Mouse (Mus musculus) bone marrow, adult 2 months (tissue): ENCODE results near the gene Rtn4ip1. TPM values are rescaled to one million over a fixed set of nuclear protein-coding genes. Genes with fewer than 3 reads are reported as not detected.

Experiments
- H3K27ac ChIP-seq: fragments of 200-500 bp; 2 replicates; pipeline ENCODE4 v1.5.1; 2012; ENCODE audit warnings: low read depth, mild to moderate bottlenecking, control low read depth, inconsistent platforms, low read length; ENCODE audit not compliant: control insufficient read depth, poor library complexity, insufficient read depth
- H3K4me1 ChIP-seq: fragments of 200-500 bp; 2 replicates; pipeline ENCODE4 v1.6.1; 2011; ENCODE audit warnings: low read length; ENCODE audit not compliant: control insufficient read depth, insufficient read depth
- H3K4me3 ChIP-seq: fragments of 200-500 bp; replicated peaks from 2 replicates; pipeline ENCODE3; 2011; ENCODE audit warnings: mild to moderate bottlenecking, low read depth, low read length, control low read depth; ENCODE audit not compliant: control insufficient read depth
- CTCF ChIP-seq: fragments of 200-500 bp; IDR thresholded peaks from 2 replicates; pipeline ENCODE4 v1.5.1; 2011; ENCODE audit warnings: low read length, control low read depth; ENCODE audit not compliant: control insufficient read depth, insufficient read depth
- POLR2A ChIP-seq: fragments of 200-500 bp; IDR thresholded peaks from 2 replicates; pipeline ENCODE4 v1.6.1; 2011; ENCODE audit warnings: low read depth, mild to moderate bottlenecking, control low read depth, low read length, borderline replicate concordance; ENCODE audit not compliant: control insufficient read depth
- WGBS: fragments of 180-500 bp; shearing (Covaris S2); methylation state at CpG from one replicate; pipeline ENCODE4 v1.1.7; 2018; 5-methylcytosine and 5-hydroxymethylcytosine counted together
- polyA plus RNA-seq: library from polyadenylated mRNA; stranded (reverse); fragments of >200 nt; gene quantifications from 2 replicates; pipeline ENCODE4 v1.2.4, GENCODE M21; 2011; ENCODE audit warnings: low replicate concordance; ENCODE audit not compliant: missing spikeins, insufficient read depth, insufficient read length

Rtn4ip1 gene
- polyA plus RNA-seq, 1 experiment, result 15.5 TPM

GRCm38 (mm10) chr10:44002004-44002940 is 100.7 kb downstream of the Rtn4ip1 start:
- H3K4me3 ChIP-seq, result peak overlapping the region; percentile 54

GRCm38 (mm10) chr10:44002995-44003524 is 101.5 kb downstream of the Rtn4ip1 start:
- Histone ChIP-seq H3K27ac (peak overlapping the region; percentile 87), H3K4me1 (no peaks in the 10 kb centered on the region; the same call in 1 of the 2 replicates), H3K4me3 (peak overlapping the region; percentile 80)
- TF ChIP-seq CTCF (no peak), POLR2A (no peak)
- 3% methylated on average over 11 of the region's 11 CpGs for whole genome bisulfite sequencing

More at GRCm38 (mm10) chr10:44002004-44002940, 100.7 kb downstream of the Rtn4ip1 start:
- 44% methylated on average over 14 of the region's 14 CpGs for WGBS
- no peak for TF ChIP-seq POLR2A
- peak; percentile 62 for TF ChIP-seq CTCF
- H3K27ac ChIP-seq, result no peak overlapping the region
- H3K4me1 ChIP-seq, result no peaks in the 10 kb centered on the region; the same call in 1 of the 2 replicates

- Histone ChIP-seq H3K27ac (peak overlapping the region; percentile 87), H3K4me3 (peak overlapping the region; percentile 80), H3K4me1 (no peaks in the 10 kb centered on the region; the same call in 1 of the 2 replicates)
- TF ChIP-seq CTCF (peak; percentile 46; the same call in 1 of the 2 replicates), POLR2A (peak; percentile 47; the same call in 1 of the 2 replicates)
- under 1% methylated on average over 68 of the region's 68 CpGs for WGBS
Measured at GRCm38 (mm10) chr10:44003551-44004151, 102.0 kb downstream of the Rtn4ip1 start.

GRCm38 (mm10) chr10:44004221-44004751 is 102.7 kb downstream of the Rtn4ip1 start:
- WGBS, result 4% methylated on average over 33 of the region's 33 CpGs
- Histone ChIP-seq H3K27ac (peak overlapping the region; percentile 87; the same call in 1 of the 2 replicates), H3K4me1 (no peaks in the 10 kb centered on the region; the same call in 1 of the 2 replicates), H3K4me3 (peak overlapping the region; percentile 80)
- TF ChIP-seq CTCF, result no peak
- no peak for TF ChIP-seq POLR2A

- Histone ChIP-seq H3K27ac (no peak overlapping the region; the same call in 1 of the 2 replicates), H3K4me3 (no peak overlapping the region), H3K4me1 (no peaks in the 10 kb centered on the region; the same call in 1 of the 2 replicates)
- TF ChIP-seq POLR2A (no peak), CTCF (no peak)
- WGBS, result 12% methylated on average over 40 of the region's 40 CpGs
Measured at GRCm38 (mm10) chr10:44005677-44006641, 104.4 kb downstream of the Rtn4ip1 start.

Other genes starting within 250 kb of the Rtn4ip1 start
- 6.2 and 10.4 TPM in 2 replicates for gene Qrsl1, start 62 bp upstream of the Rtn4ip1 start, polyA plus RNA-seq
- gene Crybg1, start 247.0 kb downstream of the Rtn4ip1 start, polyA plus RNA-seq, result 3.1 and 3.2 TPM in 2 replicates